Mouse (Mus musculus) MEL (cell line): ENCODE measurements around the gene Arhgap18. TPM values are rescaled to one million over a fixed set of nuclear protein-coding genes. Genes with fewer than 3 reads are reported as not detected.

ENCODE experiments used
- DNase-seq: peaks from one replicate; pipeline ENCODE4 v3.0.0; 2011; ENCODE audit warnings: low read depth, low spot score
- H3K27ac ChIP-seq: 2 replicates; pipeline ENCODE4 v1.5.1; 2012; ENCODE audit warnings: low read depth, mild to moderate bottlenecking, control low read depth, low read length, moderate library complexity; ENCODE audit not compliant: control insufficient read depth
- H3K27me3 ChIP-seq, 2 experiments: fragments of 150-350 bp in 1 of 2; sonication (generic) in 1 of 2; 2 replicates each; pipeline ENCODE4 v1.6.1; 2012; ENCODE audit warnings: low read length in 2 of 2, mild to moderate bottlenecking in 2 of 2, improper control_type of control experiment in 1 of 2, moderate library complexity in 1 of 2; ENCODE audit not compliant: insufficient read depth in 2 of 2, control insufficient read depth in 1 of 2
- H3K36me3 ChIP-seq, 2 experiments: 2 replicates each; pipeline ENCODE4 v1.6.1; 2012 to 2014; ENCODE audit warnings: low read length in 2 of 2, improper control_type of control experiment in 1 of 2, inconsistent platforms in 1 of 2, mild to moderate bottlenecking in 1 of 2; ENCODE audit not compliant: insufficient read depth in 2 of 2, control insufficient read depth in 1 of 2
- H3K4me1 ChIP-seq, 2 experiments: fragments of 150-350 bp in 1 of 2; sonication (generic) in 1 of 2; 2 replicates each; pipeline ENCODE4 v1.6.1; 2012; ENCODE audit warnings: low read length in 2 of 2, improper control_type of control experiment in 1 of 2, mild to moderate bottlenecking in 1 of 2; ENCODE audit not compliant: insufficient read depth in 2 of 2, control insufficient read depth in 1 of 2
- H3K4me3 ChIP-seq, 2 experiments: fragments of 150-350 bp in 1 of 2; sonication (generic) in 1 of 2; 2 replicates each; pipeline ENCODE4 v1.5.1; 2012; ENCODE audit warnings: low read depth in 2 of 2, low read length in 2 of 2, mild to moderate bottlenecking in 2 of 2, moderate library complexity in 2 of 2, control low read depth in 1 of 2, improper control_type of control experiment in 1 of 2; ENCODE audit not compliant: control insufficient read depth in 1 of 2, insufficient read depth in 1 of 2
- H3K79me2 ChIP-seq: 2 replicates; pipeline ENCODE4 v1.6.1; 2012; ENCODE audit warnings: mild to moderate bottlenecking, low read length, moderate library complexity; ENCODE audit not compliant: control insufficient read depth, poor library complexity, insufficient read depth
- H3K9ac ChIP-seq: 2 replicates; pipeline ENCODE4 v1.6.1; 2012; ENCODE audit warnings: low read depth, mild to moderate bottlenecking, control low read depth, low read length, moderate library complexity; ENCODE audit not compliant: control insufficient read depth, poor library complexity, severe bottlenecking
- H3K9me3 ChIP-seq: fragments of 150-350 bp; sonication (generic); replicated peaks from 2 replicates; pipeline ENCODE4 v1.6.1; 2012; ENCODE audit warnings: mild to moderate bottlenecking, low read length, improper control_type of control experiment, moderate library complexity; ENCODE audit not compliant: insufficient read depth
- BHLHE40 ChIP-seq: IDR thresholded peaks from 2 replicates; pipeline ENCODE4 v1.6.1; 2012; ENCODE audit warnings: low read depth, mild to moderate bottlenecking, inconsistent platforms, low read length, improper control_type of control experiment, borderline replicate concordance
- CHD2 ChIP-seq: IDR thresholded peaks from 2 replicates; pipeline ENCODE4 v1.6.1; 2011; ENCODE audit warnings: low read length, improper control_type of control experiment
- CTCF ChIP-seq, 3 experiments: IDR thresholded peaks in 2 of 3; conservative IDR thresholded peaks in 1 of 3; 2 replicates each; pipeline ENCODE4 v1.5.1; 2011 to 2012; ENCODE audit warnings: low read length in 3 of 3, low read depth in 2 of 3, mild to moderate bottlenecking in 2 of 3, improper control_type of control experiment in 1 of 3, inconsistent platforms in 1 of 3, mixed read lengths in 1 of 3, moderate library complexity in 1 of 3; ENCODE audit not compliant: control insufficient read depth in 1 of 3, insufficient read depth in 1 of 3, poor library complexity in 1 of 3, severe bottlenecking in 1 of 3
- ELF1 ChIP-seq: IDR thresholded peaks from 2 replicates; pipeline ENCODE4 v1.6.1; 2014; ENCODE audit warnings: low read depth, mild to moderate bottlenecking, inconsistent platforms, low read length, improper control_type of control experiment, moderate library complexity
- EP300 ChIP-seq, 2 experiments: IDR thresholded peaks; 2 replicates each; pipeline ENCODE4 v1.6.1; 2011; ENCODE audit warnings: improper control_type of control experiment in 2 of 2, low read length in 2 of 2, low read depth in 1 of 2, mild to moderate bottlenecking in 1 of 2
- KAT2A ChIP-seq: conservative IDR thresholded peaks from 2 replicates; pipeline ENCODE4 v1.6.1; 2012; ENCODE audit warnings: low read depth, low read length, improper control_type of control experiment, inconsistent platforms
- MAX ChIP-seq: IDR thresholded peaks from 2 replicates; pipeline ENCODE4 v1.6.1; 2011; ENCODE audit warnings: low read length, improper control_type of control experiment
- MAZ ChIP-seq: IDR thresholded peaks from 2 replicates; pipeline ENCODE4 v1.6.1; 2012; ENCODE audit warnings: low read depth, mild to moderate bottlenecking, inconsistent platforms, low read length, improper control_type of control experiment
- MXI1 ChIP-seq: IDR thresholded peaks from 2 replicates; pipeline ENCODE4 v1.6.1; 2011; ENCODE audit warnings: mild to moderate bottlenecking, low read depth, low read length, improper control_type of control experiment
- NELFE ChIP-seq: IDR thresholded peaks from 2 replicates; pipeline ENCODE4 v1.6.1; 2011; ENCODE audit warnings: low read depth, low read length, improper control_type of control experiment
- POLR2A ChIP-seq, 2 experiments: IDR thresholded peaks; 2 replicates each; pipeline ENCODE4 v1.6.1; 2011 to 2012; ENCODE audit warnings: low read length in 2 of 2, mild to moderate bottlenecking in 2 of 2, control low read depth in 1 of 2, improper control_type of control experiment in 1 of 2, low read depth in 1 of 2, moderate library complexity in 1 of 2; ENCODE audit not compliant: control insufficient read depth in 1 of 2, insufficient read depth in 1 of 2, poor library complexity in 1 of 2
- RCOR1 ChIP-seq: IDR thresholded peaks from 2 replicates; pipeline ENCODE4 v1.6.1; 2012; ENCODE audit warnings: low read depth, mild to moderate bottlenecking, inconsistent platforms, low read length, improper control_type of control experiment
- SIN3A ChIP-seq: IDR thresholded peaks from 2 replicates; pipeline ENCODE4 v1.6.1; 2012; ENCODE audit warnings: low read length, improper control_type of control experiment, inconsistent platforms
- TAL1 ChIP-seq: IDR thresholded peaks from 2 replicates; pipeline ENCODE4 v1.6.1; 2012; ENCODE audit warnings: mild to moderate bottlenecking, inconsistent platforms, low read length, moderate library complexity, mixed read lengths
- TCF12 ChIP-seq: IDR thresholded peaks from 2 replicates; pipeline ENCODE4 v1.6.1; 2014; ENCODE audit warnings: low read depth, mild to moderate bottlenecking, inconsistent platforms, low read length, improper control_type of control experiment, moderate library complexity
- UBTF ChIP-seq: IDR thresholded peaks from 2 replicates; pipeline ENCODE4 v1.6.1; 2012; ENCODE audit warnings: low read depth, mild to moderate bottlenecking, inconsistent platforms, low read length, improper control_type of control experiment, moderate library complexity, borderline replicate concordance; ENCODE audit not compliant: insufficient read depth
- USF1 ChIP-seq: IDR thresholded peaks from 2 replicates; pipeline ENCODE4 v1.6.1; 2014; ENCODE audit warnings: low read depth, mild to moderate bottlenecking, inconsistent platforms, low read length, improper control_type of control experiment, moderate library complexity
- ZC3H11A ChIP-seq: IDR thresholded peaks from 2 replicates; pipeline ENCODE4 v1.6.1; 2012; ENCODE audit warnings: low read depth, mild to moderate bottlenecking, inconsistent platforms, low read length, improper control_type of control experiment
- ZKSCAN1 ChIP-seq: IDR thresholded peaks from 2 replicates; pipeline ENCODE4 v1.6.1; 2012; ENCODE audit warnings: low read depth, mild to moderate bottlenecking, inconsistent platforms, low read length, improper control_type of control experiment, moderate library complexity
- ZMIZ1 ChIP-seq: IDR thresholded peaks from 2 replicates; pipeline ENCODE4 v1.6.1; 2012; ENCODE audit warnings: low read depth, mild to moderate bottlenecking, inconsistent platforms, low read length, improper control_type of control experiment, moderate library complexity
- ZNF384 ChIP-seq: IDR thresholded peaks from 2 replicates; pipeline ENCODE4 v1.6.1; 2012; ENCODE audit warnings: low read depth, mild to moderate bottlenecking, inconsistent platforms, low read length, improper control_type of control experiment
- polyA plus RNA-seq, 2 experiments: library from polyadenylated mRNA; stranded (reverse) in 1 of 2; unstranded in 1 of 2; fragments of >175 nt in 1 of 2; fragments of >200 nt in 1 of 2; gene quantifications; 2 replicates each; pipeline versions ENCODE4 v1.2.1 to v1.2.4; 2012; ENCODE audit warnings: low replicate concordance in 2 of 2, low read depth in 1 of 2; ENCODE audit not compliant: insufficient read length in 2 of 2, insufficient read depth in 1 of 2, missing spikeins in 1 of 2
- total RNA-seq: library from RNA; depleted of rRNA; stranded (reverse); fragments of 300-350 nt; gene quantifications from 2 replicates; pipeline ENCODE4 v1.2.3, GENCODE M21; 2012

The Arhgap18 gene
- total and polyA plus RNA-seq, 3 experiments: 3.4 to 4.4 TPM; not detected in 1

GRCm38 (mm10) chr10:26759469-26759868, 6.2 kb downstream of the Arhgap18 start:
- Histone ChIP-seq H3K36me3 (peaks cover 0 to 18% of the 10 kb centered on the region in 2 experiments; a peak in 2 of 4 replicates), H3K9ac (no peak overlapping the region), H3K27ac (no peak overlapping the region), H3K79me2 (no peaks in the 10 kb centered on the region), H3K4me3 (no peak overlapping the region), H3K27me3 (no peaks in the 10 kb centered on the region), H3K9me3 (no peaks in the 10 kb centered on the region), H3K4me1 (peaks cover 2 to 18% of the 10 kb centered on the region in 2 experiments)
- no peak for DNase-seq
- TF ChIP-seq MAZ (no peak), ZNF384 (no peak), SIN3A (no peak), UBTF (no peak), RCOR1 (no peak), NELFE (no peak), BHLHE40 (no peak), TCF12 (no peak), MXI1 (no peak), ELF1 (no peak), USF1 (no peak), ZMIZ1 (no peak), ZC3H11A (no peak), POLR2A (IDR thresholded peaks at IDR 0.05; ENCODE audit: control insufficient read depth in 1 of 2, insufficient read depth in 1 of 2, low read depth in 1 of 2, low read length in 2 of 2, poor library complexity in 1 of 2) (no peak), TAL1 (no peak), ZKSCAN1 (no peak), CTCF (IDR thresholded peaks at IDR 0.05 in 2 of 3, conservative IDR thresholded peaks at IDR 0.05 in 1 of 3; ENCODE audit: control insufficient read depth in 1 of 3, insufficient read depth in 1 of 3, low read depth in 2 of 3, low read length in 3 of 3, poor library complexity in 1 of 3, severe bottlenecking in 1 of 3) (no peak), CHD2 (no peak), MAX (no peak), EP300 (IDR thresholded peaks at IDR 0.05; ENCODE audit: low read depth in 1 of 2, low read length in 2 of 2) (no peak)

- Histone ChIP-seq H3K79me2 (no peaks in the 10 kb centered on the region), H3K27me3 (no peaks in the 10 kb centered on the region), H3K9me3 (no peaks in the 10 kb centered on the region), H3K4me1 (peaks cover 2 to 15% of the 10 kb centered on the region in 2 experiments), H3K36me3 (peaks cover 0 to 17% of the 10 kb centered on the region in 2 experiments; a peak in 2 of 4 replicates), H3K9ac (no peak overlapping the region), H3K27ac (no peak overlapping the region), H3K4me3 (no peak overlapping the region)
- TF ChIP-seq KAT2A (no peak), ZKSCAN1 (no peak)
- no peak for DNase-seq
Measured at GRCm38 (mm10) chr10:26761103-26761502, 7.9 kb downstream of the Arhgap18 start.
